Mouse (Mus musculus): ENCODE measurements around the gene Ppp5c.
A peak's percentile ranks its signal among the peaks of the same experiment; 100 is the strongest.

Ppp5c gene

DNA sequence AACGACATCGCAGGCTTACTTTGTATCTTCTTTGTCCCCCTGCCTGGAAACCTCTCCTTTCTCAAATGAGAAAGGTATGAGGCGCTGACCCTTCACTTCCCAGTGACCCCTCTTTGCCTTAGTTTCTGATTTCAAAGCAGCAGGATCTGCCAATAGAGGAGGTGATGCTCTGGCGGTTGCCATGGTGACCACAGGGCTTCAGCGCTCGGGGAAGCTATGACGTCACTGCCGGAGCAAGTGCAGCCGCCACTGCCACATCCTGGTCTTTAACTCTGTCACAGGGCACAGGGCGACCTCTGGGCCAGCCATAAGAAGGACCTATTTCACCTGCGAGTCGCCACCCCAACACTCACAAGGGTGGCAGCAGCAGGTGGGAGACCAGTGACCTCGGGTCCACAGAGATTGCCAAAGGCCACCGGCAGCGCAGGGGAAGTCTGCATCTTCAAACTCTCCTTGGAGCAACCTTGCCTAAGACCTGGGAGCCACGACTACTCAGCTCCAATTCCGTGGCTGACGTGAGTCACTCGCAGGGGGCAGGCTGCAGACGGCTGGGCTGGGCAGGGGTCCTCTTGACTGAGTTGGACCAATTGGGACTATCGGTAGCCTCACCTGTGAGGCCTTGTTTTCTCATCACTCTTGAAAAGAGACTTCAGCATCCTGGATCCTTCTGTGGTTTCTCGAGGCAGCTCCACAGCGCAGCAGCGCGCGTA lies 44.7 kb downstream of the Ppp5c start, which contains the start of gene Gm42372:
Gene Gm42372 (plus strand): TSS at position 228 of the 710 bp plus-strand sequence.
- peak; percentile 85 to 86 for DNase-seq (ENCODE audit: low spot score in 2 of 2)

DNA sequence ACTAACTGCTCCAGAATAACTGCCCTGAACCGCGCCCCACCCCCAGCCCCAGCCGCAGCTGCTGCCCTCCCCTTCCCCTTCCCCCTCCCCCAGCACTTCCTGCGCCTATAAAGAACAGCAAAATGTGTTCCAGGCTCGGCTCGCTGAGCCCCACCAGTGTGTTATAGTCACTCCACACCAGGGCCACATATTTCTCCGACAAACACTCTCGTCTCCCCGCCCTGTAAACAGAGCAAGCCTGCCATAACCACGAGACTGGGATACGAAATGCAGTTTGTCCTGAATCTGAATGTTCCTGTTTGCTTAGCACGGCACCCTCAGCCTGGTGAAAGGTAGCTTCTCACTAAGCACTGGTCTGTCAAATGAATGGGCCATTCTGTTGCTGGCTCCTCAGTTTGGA lies 47.4 kb downstream of the Ppp5c start:
- DNase-seq (ENCODE audit: low spot score in 2 of 2), result peak in 1 of 2 experiments; percentile 24

DNA sequence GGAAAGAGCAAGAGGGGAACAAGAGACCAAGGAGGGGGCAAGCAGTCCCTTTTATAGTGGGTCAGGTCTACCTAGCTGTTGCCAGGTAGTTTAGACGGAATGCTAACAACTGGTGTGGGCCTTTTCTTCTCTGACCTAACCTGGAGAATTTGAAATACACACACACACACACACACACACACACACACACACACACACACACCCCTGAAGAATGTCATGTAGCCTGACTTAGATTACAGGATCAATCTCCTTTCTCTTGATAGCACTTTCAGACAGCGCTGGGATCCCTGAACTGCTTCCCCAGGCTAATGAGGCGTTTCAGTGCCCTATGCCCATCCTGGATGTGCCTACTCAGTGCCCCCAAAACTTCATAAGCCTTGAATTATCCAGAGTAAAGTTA lies 49.1 kb downstream of the Ppp5c start:
- DNase-seq (ENCODE audit: low spot score in 2 of 2), result no peak

DNA sequence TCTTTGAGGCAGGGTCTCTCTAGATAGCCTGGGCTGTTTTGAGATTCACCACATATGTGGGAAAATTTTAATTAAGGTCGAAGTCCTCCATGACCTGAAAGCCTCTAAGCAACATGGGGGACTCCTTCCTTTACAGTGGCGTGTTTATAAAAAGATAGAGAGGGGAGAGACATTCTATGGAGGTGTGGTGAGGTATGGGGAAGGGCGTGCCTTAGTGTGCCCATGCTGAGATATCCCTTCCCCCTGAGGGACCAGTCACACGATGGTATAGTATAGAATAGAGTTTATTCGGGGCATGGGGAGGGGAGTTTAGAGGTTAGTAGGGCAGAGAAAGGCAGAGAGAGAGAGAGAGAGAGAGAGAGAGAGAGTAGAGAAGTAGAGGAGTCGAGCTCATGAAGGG lies 49.6 kb downstream of the Ppp5c start:
- DNase-seq (ENCODE audit: low spot score in 2 of 2), result no peak

DNA sequence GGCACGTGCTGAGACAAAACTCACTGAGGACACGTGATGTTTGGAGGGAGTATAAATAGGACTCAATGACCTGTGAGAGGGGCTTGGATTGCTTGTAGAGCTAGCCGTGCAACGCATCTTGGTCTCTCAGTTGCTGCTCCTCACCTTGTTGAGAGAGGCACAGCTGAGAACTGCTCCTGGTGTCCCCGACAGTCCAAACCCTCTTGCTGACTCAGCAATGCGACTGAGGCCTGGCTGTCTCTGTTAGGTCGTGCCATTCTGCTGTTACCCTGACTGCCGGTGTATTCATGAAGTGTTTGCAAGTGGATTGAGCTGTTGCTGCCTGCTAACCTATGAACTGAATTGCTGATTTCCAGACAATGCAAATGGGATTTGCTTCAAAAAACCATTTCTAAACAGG lies 51.4 kb downstream of the Ppp5c start:
- DNase-seq (ENCODE audit: low spot score in 2 of 2), result no peak

DNA sequence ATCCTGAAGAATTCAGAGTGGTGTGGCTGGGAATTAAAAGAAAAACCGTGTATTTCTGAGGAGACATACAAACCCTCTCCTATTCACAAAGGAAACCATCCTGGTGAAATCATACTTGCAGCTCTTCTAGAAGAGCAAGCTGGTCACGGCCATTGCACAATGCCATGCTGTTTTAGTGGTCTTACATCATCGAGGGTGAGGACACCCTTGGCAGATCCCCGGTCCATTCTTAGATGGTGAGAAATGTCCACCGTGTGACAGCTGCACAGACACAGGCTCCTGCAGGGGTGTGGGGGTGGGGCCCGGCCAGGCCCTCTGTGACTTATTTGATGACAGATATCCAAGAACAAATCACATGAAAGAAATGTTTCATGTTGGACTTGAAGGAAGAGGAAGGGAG lies 53.7 kb downstream of the Ppp5c start:
- no peak for DNase-seq (ENCODE audit: low spot score in 2 of 2)

DNA sequence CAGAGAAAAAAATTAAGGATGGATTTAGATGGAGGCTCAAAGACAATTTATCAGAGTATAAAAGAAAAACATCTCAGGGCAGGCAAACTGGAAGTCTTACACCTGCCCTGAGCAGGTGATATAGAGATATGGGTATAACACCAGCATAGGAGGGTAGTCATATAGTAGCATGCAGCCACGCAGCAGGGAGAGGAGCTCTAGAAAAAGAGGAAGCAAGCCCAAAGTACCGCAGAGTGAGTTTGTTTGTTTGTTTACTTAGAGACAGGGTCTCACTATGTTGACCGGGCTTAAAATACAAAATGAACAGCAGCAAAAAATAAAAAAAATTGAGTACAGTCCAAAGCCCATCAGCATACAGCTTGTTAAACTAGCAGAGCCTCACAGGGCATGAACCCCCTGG lies 56.6 kb downstream of the Ppp5c start:
- DNase-seq (ENCODE audit: low spot score in 2 of 2), result no peak

DNA sequence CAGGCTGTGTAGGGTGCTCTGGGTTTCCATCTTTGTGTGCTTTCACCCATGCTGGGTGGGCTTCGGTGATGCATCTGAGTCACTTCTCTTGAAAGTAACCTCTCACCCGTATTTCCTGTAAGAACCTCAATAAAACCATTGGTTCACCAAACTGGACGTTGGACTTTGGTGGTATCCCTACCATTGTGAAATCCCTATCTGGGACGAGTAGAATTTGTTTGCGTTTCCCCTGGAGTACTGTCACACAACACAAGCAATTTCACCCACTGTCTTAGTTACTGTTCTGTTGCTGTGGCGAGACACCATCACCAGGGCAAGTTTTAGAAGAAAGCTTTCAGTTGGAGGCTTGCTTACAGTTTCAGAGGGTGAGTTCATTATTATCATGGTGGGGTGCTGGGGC lies 59.3 kb downstream of the Ppp5c start:
- no peak for DNase-seq (ENCODE audit: low spot score in 2 of 2)

DNA sequence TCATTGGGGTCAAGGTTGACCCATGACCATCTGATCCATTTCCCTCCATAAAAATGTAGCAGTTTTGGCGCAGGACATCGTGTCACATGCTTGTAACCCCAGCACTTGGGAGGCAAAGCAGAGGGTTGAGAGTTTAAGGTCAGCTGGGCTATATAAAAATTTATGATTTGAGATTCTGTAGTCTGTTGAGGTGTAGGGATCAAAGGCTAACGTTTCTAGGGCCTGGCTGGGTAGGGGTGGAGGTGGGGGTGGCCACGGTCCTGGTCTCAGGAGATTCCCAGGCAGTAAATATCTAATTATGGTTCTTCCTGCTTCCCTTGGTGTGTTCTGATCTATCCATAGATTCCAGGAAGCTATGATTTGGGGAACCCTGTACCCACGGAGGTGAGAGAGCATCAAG lies 66.0 kb downstream of the Ppp5c start:
- DNase-seq (ENCODE audit: low spot score in 2 of 2), result no peak

DNA sequence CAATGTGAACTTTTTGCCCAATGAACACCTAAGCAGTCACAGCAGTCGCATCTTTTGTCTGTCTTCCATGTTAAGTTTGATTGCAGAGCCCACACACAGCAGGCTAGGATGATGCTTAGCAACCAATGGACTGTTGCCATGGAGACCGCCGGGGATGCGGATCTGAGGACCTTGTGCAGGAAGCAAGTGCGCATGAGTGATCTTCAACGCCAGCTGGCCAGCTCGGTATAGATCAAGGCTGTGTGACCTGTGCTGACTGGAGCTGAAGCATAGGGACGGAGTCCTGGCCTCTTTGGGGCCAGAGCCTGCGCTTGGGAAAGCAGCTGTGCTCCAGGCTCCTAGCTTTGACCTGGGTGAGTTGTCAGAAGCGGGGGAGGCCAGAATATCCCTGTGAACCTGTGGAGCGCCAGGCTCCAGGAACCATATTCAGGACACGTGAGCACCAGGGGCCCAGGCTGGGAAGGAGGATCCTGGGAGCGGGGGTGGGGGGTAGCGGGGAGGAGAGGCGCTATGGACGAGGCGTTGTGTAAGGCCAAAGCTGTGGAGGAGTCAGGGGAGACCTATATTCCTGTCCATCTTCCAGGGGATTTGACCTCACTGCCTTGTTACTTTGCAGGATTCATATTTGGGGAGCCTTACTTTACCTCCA lies 68.1 kb downstream of the Ppp5c start, which contains the start of gene Pnmal1:
Gene Pnmal1 (plus strand): TSS at position 141 of the 649 bp plus-strand sequence.
- peak; percentile 90 to 91 for DNase-seq (ENCODE audit: low spot score in 2 of 2)

DNA sequence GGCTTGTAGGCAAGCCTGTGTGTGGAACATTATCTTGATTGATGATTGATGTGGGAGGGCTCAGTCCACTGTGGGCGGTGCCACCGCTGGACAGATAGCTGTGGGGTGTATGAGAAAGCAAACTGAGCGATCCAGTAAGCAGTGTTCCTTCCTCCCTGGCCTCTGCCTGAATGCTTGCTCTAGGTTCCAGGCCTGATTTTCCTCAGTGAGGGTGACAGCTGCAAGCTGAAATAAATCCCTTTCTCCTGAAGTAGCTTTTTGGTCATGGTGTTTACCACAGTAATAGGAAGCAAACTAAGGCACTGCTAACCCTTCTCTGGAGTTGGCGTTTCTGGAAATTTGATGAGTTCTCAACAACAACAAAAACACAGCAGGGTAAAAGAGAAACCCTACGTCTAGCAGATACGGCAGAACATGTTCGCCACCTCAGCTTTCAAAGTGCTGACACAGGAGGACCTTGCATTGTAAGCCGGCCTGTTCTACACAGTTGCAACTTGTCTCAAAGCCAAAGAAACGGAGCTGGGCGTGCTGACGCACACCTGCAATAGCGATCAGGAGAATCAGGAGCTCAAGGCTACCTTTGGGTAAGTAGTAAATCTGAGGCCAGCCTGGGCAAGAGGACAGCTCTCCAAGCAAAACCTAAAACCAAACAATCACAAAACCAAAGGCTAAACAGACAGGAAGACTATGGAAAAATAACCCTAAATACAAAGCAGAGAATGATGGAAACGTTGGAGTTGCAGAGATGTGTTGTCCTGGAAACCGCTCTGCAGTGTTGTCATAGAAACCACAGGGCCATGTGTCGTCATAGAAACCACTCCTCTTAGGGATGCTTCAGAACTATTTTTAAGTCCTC lies 71.1 kb downstream of the Ppp5c start:
- peak; percentile 52 to 55 for DNase-seq (ENCODE audit: low spot score in 2 of 2)

DNA sequence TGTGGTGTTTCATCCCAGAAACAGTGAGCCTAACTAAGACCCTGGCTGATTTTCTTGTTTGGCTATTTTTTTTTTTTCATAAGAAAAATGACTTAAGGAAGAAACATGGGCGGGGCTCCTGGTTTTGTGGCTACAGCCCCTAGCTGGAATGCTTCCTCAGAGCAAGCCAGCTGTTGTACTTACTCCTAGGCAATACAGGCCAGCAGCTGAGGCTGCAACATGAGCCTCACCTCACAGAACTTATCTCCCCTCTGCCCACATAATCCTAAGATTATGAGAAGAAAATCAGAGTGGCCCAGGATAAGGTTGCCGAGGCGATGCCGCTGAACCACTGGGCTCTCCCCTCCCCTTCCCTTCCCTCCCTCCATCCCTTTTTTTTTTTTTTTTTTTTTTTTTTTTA lies 72.0 kb downstream of the Ppp5c start:
- DNase-seq (ENCODE audit: low spot score in 2 of 2), result no peak
